15 mouse cellular contexts compared by ENCODE assay signal in the genomic region with DNA sequence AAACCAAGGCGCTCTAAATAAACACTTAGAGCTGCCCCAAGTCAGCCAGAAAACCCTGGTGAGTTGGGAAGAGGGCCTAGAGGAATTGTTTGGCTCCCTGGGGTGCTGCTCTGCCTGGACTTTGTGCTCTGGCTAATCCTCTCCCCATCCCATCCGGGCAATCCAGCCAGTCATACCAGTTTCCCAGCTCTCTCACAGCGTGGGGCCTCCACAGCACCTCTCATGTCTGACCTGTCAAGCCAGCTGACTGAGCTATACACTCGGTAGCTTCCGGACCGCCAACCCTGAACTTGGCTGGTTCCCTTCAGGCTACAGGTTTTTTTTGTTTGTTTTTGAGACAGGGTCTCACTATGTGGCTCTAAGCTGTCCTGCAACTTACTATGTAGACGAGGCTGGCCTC. TPM values are rescaled to one million over a fixed set of nuclear protein-coding genes. Genes with fewer than 3 reads are reported as not detected.
DNase-seq lines count a peak whose midpoint lies in the region; ATAC-seq and TF ChIP-seq lines count a peak whose summit lies in the region.
"Had no signal": no experiment of that assay in that cellular context is flagged by ENCODE, and none has a peak within 500 bp of the region (broad histone marks: within the 10 kb centered on the region; RNA-seq: fewer than 3 reads in every experiment).

No protein-coding gene starts in this region.

- H3K27ac ChIP-seq in ES-Bruce4 (ENCODE audit: insufficient read depth, low read length) = peak overlapping the region; percentile 70
- no peak overlapping the region; the same call in 1 of the 2 replicates for H3K27ac ChIP-seq in embryonic facial prominence, embryonic 10.5 days (replicated peaks)
- 0 out of 2 replicates have a peak overlapping the region, but pooled peaks have one; percentile 1 for H3K27ac ChIP-seq in limb, embryonic 10.5 days
- H3K27ac ChIP-seq: hindbrain, postnatal 0 days had no signal

- ATAC-seq in megakaryocyte-erythroid progenitor cell, adult 5-6 weeks (replicated peaks; ENCODE audit: low FRiP score, low TSS enrichment, poor library complexity, severe bottlenecking) = no peak
- ATAC-seq: activated CD4-positive, CD25-positive, alpha-beta regulatory T cell, adult 4 months; hindbrain, postnatal 0 days had no signal

- H3K4me1 ChIP-seq in ES-Bruce4 (ENCODE audit: control insufficient read depth, insufficient read depth, low read length) = peaks cover 5% of the 10 kb centered on the region
- H3K4me1 ChIP-seq in embryonic facial prominence, embryonic 10.5 days = peaks cover 42% of the 10 kb centered on the region
- peaks cover 28% of the 10 kb centered on the region for H3K4me1 ChIP-seq in limb, embryonic 10.5 days

- no peak overlapping the region for H3K9ac ChIP-seq in ES-Bruce4 (ENCODE audit: low read depth, poor library complexity, severe bottlenecking)

- H3K36me3 ChIP-seq in ES-Bruce4 (ENCODE audit: control insufficient read depth, insufficient read depth, low read length, poor library complexity, severe bottlenecking) = no peaks in the 10 kb centered on the region
- no peaks in the 10 kb centered on the region for H3K36me3 ChIP-seq in embryonic facial prominence, embryonic 10.5 days (replicated peaks)
- H3K36me3 ChIP-seq in limb, embryonic 10.5 days = no peaks in the 10 kb centered on the region

- no peak for TF ChIP-seq CTCF in ES-Bruce4 (IDR thresholded peaks at IDR 0.05; ENCODE audit: low read depth, low read length)

- peaks cover 5% of the 10 kb centered on the region for H3K9me3 ChIP-seq in ES-Bruce4 (replicated peaks; ENCODE audit: control insufficient read depth, insufficient read depth, low read length, poor library complexity, severe bottlenecking)
- H3K9me3 ChIP-seq in embryonic facial prominence, embryonic 10.5 days = peaks cover 8% of the 10 kb centered on the region
- no peaks in the 10 kb centered on the region for H3K9me3 ChIP-seq in limb, embryonic 10.5 days (replicated peaks)

- H3K27me3 ChIP-seq in ES-Bruce4 (ENCODE audit: control insufficient read depth, insufficient read depth, low read length, poor library complexity, severe bottlenecking) = no peaks in the 10 kb centered on the region
- H3K27me3 ChIP-seq in embryonic facial prominence, embryonic 10.5 days (replicated peaks; ENCODE audit: low read depth, poor library complexity, severe bottlenecking) = peaks cover 19% of the 10 kb centered on the region
- H3K27me3 ChIP-seq in limb, embryonic 10.5 days (ENCODE audit: low read depth, poor library complexity, severe bottlenecking) = 0 out of 2 replicates have a peak, but pooled peaks cover 8% of the 10 kb centered on the region

- peak; percentile 86 for TF ChIP-seq EP300 in ES-Bruce4 (IDR thresholded peaks at IDR 0.05; ENCODE audit: insufficient read depth, low read depth, low read length)

- H3K4me3 ChIP-seq in ES-Bruce4 (ENCODE audit: low read depth, low read length) = no peak overlapping the region
- H3K4me3 ChIP-seq in embryonic facial prominence, embryonic 10.5 days = no peak overlapping the region
- no peak overlapping the region for H3K4me3 ChIP-seq in limb, embryonic 10.5 days
- H3K4me3 ChIP-seq: myocyte had no signal

- no peak for TF ChIP-seq POLR2A in ES-Bruce4 (IDR thresholded peaks at IDR 0.05; ENCODE audit: insufficient read depth, low read length)

- DNase-seq in kidney, postnatal 10 days = peak; percentile 34
- no peak for DNase-seq in kidney, postnatal 14 days
- DNase-seq in embryonic facial prominence, embryonic 10.5 days (ENCODE audit: low spot score) = peak; percentile 57
- DNase-seq in limb, embryonic 10.5 days (ENCODE audit: low spot score) = no peak
- DNase-seq in spleen, postnatal 36 days (ENCODE audit: low spot score in 2 of 2) = no peak
- DNase-seq in testis, postnatal 14 days (ENCODE audit: low spot score) = no peak
- DNase-seq: cerebellum, adult 8-10 months; heart, postnatal 14 days; liver; thymus, adult 2 months had no signal

- WGBS in embryonic facial prominence, embryonic 10.5 days = 6% methylated on average over 7 of the region's 7 CpGs
- WGBS in limb, embryonic 10.5 days = 13% methylated on average over 7 of the region's 7 CpGs

RNA-seq across cellular contexts. Expression of a gene that starts 24.5 kb away (rescaled TPM):
- polyA plus RNA-seq in ES-Bruce4 (2011; ENCODE audit: insufficient read depth, insufficient read length, low read depth, missing spikeins) = 28.8 and 31.3 TPM in 2 replicates
- polyA plus RNA-seq in embryonic facial prominence, embryonic 10.5 days (2016; fragmentation: Nextera tagmentation; extraction: Ambion mirVana) = 6.8 and 7.5 TPM in 2 replicates
- polyA plus RNA-seq in limb, embryonic 10.5 days (2016; fragmentation: Nextera tagmentation; extraction: Ambion mirVana) = 6.9 and 7.2 TPM in 2 replicates
- total RNA-seq in megakaryocyte-erythroid progenitor cell, adult 5-6 weeks (2014; fragmentation: Nextera tagmentation) = 23.4 and 24.2 TPM in 2 replicates
- total RNA-seq in megakaryocyte-erythroid progenitor cell, adult 5-6 weeks (2017) = 22.4 and 32.8 TPM in 2 replicates

Comparison
In these comparisons a context has a peak if more than half of its experiments do, and no peak if none do; other contexts are left out.
1. DNase-seq: peak in kidney, postnatal 10 days (single experiment) and embryonic facial prominence, embryonic 10.5 days (single experiment); none in kidney, postnatal 14 days (single experiment), limb, embryonic 10.5 days (single experiment), spleen, postnatal 36 days (0 of 2) and testis, postnatal 14 days (single experiment).